Mouse (Mus musculus) midbrain, embryonic 16.5 days (tissue): ENCODE measurements around the gene Gm5294. TPM values are rescaled to one million over a fixed set of nuclear protein-coding genes. Genes with fewer than 3 reads are reported as not detected.

Experiments used
- ATAC-seq: fragments of 200-750 bp; cut with Nextera tagmentation; 2 replicates; pipeline ENCODE4 v1.8.0; 2017; ENCODE audit warnings: moderate TSS enrichment
- H3K27ac ChIP-seq: fragments of 300-500 bp; sonication (generic); 2 replicates; pipeline ENCODE4 v1.5.1; 2014; ENCODE audit warnings: mild to moderate bottlenecking, low read length, mixed read lengths
- H3K27me3 ChIP-seq: fragments of 300-500 bp; sonication (generic); 2 replicates; pipeline ENCODE4 v1.6.1; 2014; ENCODE audit warnings: low read depth, low read length, mixed read lengths; ENCODE audit not compliant: control insufficient read depth, insufficient read depth
- H3K36me3 ChIP-seq: fragments of 300-500 bp; sonication (generic); 2 replicates; pipeline ENCODE4 v1.6.1; 2014; ENCODE audit warnings: mild to moderate bottlenecking, low read length, moderate library complexity, mixed read lengths; ENCODE audit not compliant: control insufficient read depth, insufficient read depth
- H3K4me1 ChIP-seq: fragments of 300-500 bp; sonication (generic); 2 replicates; pipeline ENCODE4 v1.6.1; 2014; ENCODE audit warnings: mild to moderate bottlenecking, low read length, mixed read lengths; ENCODE audit not compliant: control insufficient read depth, insufficient read depth
- H3K4me2 ChIP-seq: fragments of 300-500 bp; sonication (generic); 2 replicates; pipeline ENCODE4 v1.6.1; 2014; ENCODE audit warnings: mild to moderate bottlenecking, low read length, mixed read lengths
- H3K4me3 ChIP-seq: fragments of 300-500 bp; sonication (generic); 2 replicates; pipeline ENCODE4 v1.5.1; 2014; ENCODE audit warnings: low read depth, mild to moderate bottlenecking, low read length, moderate library complexity, mixed read lengths
- H3K9ac ChIP-seq: fragments of 300-500 bp; sonication (generic); 2 replicates; pipeline ENCODE4 v1.6.1; 2014; ENCODE audit warnings: low read depth, low read length, mixed read lengths
- H3K9me3 ChIP-seq: fragments of 300-500 bp; sonication (generic); replicated peaks from 2 replicates; pipeline ENCODE4 v1.6.1; 2014; ENCODE audit warnings: mild to moderate bottlenecking, low read length, mixed read lengths; ENCODE audit not compliant: control insufficient read depth, poor library complexity, severe bottlenecking
- WGBS: fragments of 180-500 bp; shearing (Covaris S2); extraction: QIAGEN DNeasy Blood & Tissue Kit; methylation state at CpG from one replicate; pipeline ENCODE4 v1.1.7; 2014; 5-methylcytosine and 5-hydroxymethylcytosine counted together
- polyA plus RNA-seq: library from polyadenylated mRNA; unstranded; fragments of >200 nt; fragmentation: Nextera tagmentation; extraction: Ambion mirVana; gene quantifications from 2 replicates; pipeline ENCODE4 v1.2.1, GENCODE M21; 2015

Gene Gm5294
- polyA plus RNA-seq, 1 experiment from 2014 or later, result not detected

DNA sequence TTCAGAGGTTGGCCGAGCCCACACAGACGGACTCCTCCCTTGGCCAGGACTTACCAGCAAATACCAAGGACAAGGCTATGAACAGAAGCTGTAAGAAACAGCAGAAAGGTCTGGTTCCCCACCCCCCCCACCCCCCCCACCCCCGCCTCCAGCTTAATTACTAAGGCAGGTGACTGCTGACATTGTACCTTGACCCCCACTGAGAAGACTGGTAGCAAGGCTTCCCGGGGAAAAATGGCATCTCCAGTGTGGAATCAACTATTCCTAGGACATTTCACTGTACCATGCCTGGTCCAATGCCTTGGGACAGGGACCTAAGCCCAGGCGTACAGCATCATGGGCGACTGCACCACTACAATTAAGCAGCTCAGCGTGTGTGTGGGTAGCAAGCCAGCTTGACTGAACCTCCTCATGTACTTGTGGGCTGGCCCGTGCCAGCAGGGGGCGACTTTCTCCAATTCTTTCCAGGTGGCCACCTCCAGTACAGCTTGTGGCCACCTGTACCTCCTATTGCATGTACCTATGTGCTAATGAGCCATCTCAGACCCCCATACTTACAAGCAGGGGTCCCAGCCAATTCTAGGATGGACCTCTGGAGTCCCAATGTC, 37.2 kb downstream of the Gm5294 start:
- H3K36me3 ChIP-seq, result no peaks in the 10 kb centered on the region
- H3K9me3 ChIP-seq, result no peaks in the 10 kb centered on the region
- H3K4me3 ChIP-seq, result no peak overlapping the region
- WGBS, result 31% methylated on average over 9 of the region's 9 CpGs
- no peak overlapping the region for H3K4me2 ChIP-seq
- H3K4me1 ChIP-seq, result no peaks in the 10 kb centered on the region
- H3K27ac ChIP-seq, result no peak overlapping the region
- peak; percentile 68; the same call in 1 of the 2 replicates for ATAC-seq
- H3K9ac ChIP-seq, result no peak overlapping the region
- no peaks in the 10 kb centered on the region for H3K27me3 ChIP-seq

DNA sequence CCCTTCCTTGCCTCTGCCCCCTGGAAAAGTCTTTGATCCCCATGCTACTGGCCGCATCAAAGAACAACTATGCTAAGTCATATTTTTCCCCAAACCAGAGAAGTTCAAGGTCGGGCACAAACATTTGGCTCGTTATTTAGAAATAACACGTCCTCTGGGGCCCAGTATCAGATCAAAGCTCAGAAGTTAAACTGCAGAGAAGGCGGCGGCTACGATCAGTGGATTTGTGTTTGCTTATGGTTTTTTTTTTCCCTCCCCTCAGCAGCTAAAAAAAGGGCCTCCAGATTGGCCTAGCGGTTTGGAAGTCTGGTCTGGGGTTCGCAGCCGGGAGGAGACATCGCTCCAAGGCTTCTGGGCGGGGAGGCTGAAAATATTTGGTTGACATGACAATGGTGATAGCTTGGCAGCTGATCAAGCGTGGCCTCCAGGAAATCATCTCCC, 38.0 kb downstream of the Gm5294 start:
- ATAC-seq, result no peak
- WGBS, result 57% methylated on average over 13 of the region's 13 CpGs
- Histone ChIP-seq H3K4me1 (no peaks in the 10 kb centered on the region), H3K27me3 (no peaks in the 10 kb centered on the region), H3K4me2 (no peak overlapping the region), H3K4me3 (no peak overlapping the region), H3K36me3 (no peaks in the 10 kb centered on the region), H3K9ac (no peak overlapping the region), H3K27ac (no peak overlapping the region), H3K9me3 (no peaks in the 10 kb centered on the region)

DNA sequence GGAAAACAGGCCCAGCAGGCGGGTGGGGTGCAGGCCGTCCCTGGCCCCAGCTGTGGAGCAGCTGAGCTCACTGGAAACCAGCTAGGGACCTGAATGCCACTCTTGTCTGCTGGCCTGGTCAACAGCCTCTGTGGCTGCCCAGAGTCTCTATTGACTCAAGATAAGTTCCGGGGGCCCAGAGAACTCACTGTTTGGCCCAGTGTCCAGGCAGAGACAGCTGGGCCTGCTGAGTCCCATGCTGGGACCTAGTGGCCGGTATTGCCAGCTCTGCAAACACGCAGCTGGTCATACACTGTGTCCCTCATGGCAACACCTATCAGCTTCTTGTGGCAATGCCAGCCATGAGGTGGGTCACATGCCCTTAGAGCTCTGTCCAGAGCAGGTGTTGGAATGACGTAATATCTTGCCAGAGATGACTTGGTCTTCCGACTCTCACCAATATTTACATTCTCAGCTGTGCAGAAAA, 43.8 kb downstream of the Gm5294 start:
- no peaks in the 10 kb centered on the region for H3K9me3 ChIP-seq
- ATAC-seq, result no peak

DNA sequence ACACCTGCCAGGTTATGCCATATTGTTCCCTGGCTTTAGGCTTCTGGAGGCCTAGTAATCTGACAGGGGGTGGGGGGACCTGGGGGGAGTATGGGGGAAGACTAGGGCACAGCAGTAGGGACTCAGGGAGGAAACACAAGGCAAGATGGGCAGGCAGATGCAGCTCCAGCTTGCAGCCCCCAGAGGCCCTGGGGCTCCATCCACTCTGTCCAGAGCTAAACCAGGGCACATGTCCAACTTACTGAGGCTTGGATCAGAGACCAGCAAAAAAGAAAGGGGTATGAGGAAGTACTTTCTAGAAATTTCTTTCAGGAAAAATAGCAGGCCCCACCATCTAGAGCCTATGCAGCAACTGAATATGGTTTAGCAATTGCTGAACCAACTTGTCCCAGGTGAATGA, 44.3 kb downstream of the Gm5294 start:
- Histone ChIP-seq H3K9ac (no peak overlapping the region), H3K4me1 (no peaks in the 10 kb centered on the region), H3K27me3 (no peaks in the 10 kb centered on the region), H3K36me3 (no peaks in the 10 kb centered on the region), H3K9me3 (no peaks in the 10 kb centered on the region), H3K4me3 (no peak overlapping the region), H3K4me2 (no peak overlapping the region), H3K27ac (no peak overlapping the region)
- no peak for ATAC-seq

More for the DNA sequence above, 43.8 kb downstream of the Gm5294 start:
- no peaks in the 10 kb centered on the region for H3K27me3 ChIP-seq
- H3K36me3 ChIP-seq, result no peaks in the 10 kb centered on the region
- 75% methylated on average over 7 of the region's 7 CpGs for WGBS
- H3K4me2 ChIP-seq, result no peak overlapping the region
- H3K9ac ChIP-seq, result no peak overlapping the region
- H3K4me3 ChIP-seq, result no peak overlapping the region
- no peak overlapping the region for H3K27ac ChIP-seq
- H3K4me1 ChIP-seq, result no peaks in the 10 kb centered on the region

DNA sequence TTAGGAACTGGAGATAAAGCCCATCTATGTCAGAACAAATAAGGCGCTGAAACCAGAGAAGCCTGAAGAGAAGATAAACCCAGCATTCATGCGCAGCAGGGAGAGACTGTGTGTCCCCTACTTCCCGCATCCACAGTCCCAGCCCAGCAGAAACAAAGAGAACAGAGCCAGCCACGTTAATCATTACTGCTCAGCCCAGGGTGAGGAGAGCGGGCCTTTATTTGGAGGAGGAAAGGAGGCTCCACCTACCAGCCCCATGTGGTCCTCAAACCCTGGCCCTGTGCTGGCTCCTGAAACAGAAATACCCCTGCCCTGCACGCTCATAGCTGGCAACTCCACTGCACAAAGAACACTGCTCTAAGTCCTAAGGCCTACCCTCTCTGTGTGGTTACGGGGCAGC, 45.0 kb downstream of the Gm5294 start:
- H3K36me3 ChIP-seq, result no peaks in the 10 kb centered on the region
- no peaks in the 10 kb centered on the region for H3K9me3 ChIP-seq
- H3K4me2 ChIP-seq, result no peak overlapping the region
- no peaks in the 10 kb centered on the region for H3K27me3 ChIP-seq
- WGBS, result 51% methylated on average over 7 of the region's 7 CpGs
- ATAC-seq, result no peak
- H3K4me1 ChIP-seq, result no peaks in the 10 kb centered on the region
- H3K4me3 ChIP-seq, result no peak overlapping the region
- H3K9ac ChIP-seq, result no peak overlapping the region
- H3K27ac ChIP-seq, result no peak overlapping the region

DNA sequence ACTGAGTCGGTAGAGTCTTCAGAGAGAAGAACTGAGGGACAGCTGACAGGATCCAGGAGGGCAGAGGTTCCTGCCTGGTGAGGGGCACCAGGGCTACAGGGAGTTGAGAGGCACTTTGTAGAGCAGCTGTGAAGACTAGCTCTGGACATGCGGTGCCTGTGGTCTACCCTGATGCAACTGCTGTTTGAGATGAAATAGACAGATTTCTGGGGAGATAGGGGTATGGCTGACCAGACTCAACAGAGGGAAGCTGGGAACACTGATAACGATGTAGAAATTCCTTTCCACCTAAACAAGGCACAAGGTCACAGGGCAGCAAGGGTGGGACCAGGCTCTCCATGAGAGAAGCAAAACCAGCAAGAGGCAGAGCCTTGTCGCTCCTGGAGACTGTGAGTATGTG, 45.8 kb downstream of the Gm5294 start:
- Histone ChIP-seq H3K27me3 (no peaks in the 10 kb centered on the region), H3K27ac (no peak overlapping the region), H3K4me3 (no peak overlapping the region), H3K9me3 (no peaks in the 10 kb centered on the region), H3K4me2 (no peak overlapping the region), H3K4me1 (no peaks in the 10 kb centered on the region), H3K9ac (no peak overlapping the region), H3K36me3 (no peaks in the 10 kb centered on the region)
- ATAC-seq, result no peak
- WGBS, result 85% methylated on average over 4 of the region's 4 CpGs

Other genes with a start within 250 kb of the Gm5294 start
- 75.8 and 80.6 TPM in 2 replicates for gene Zfp68, start 200.3 kb upstream of the Gm5294 start, polyA plus RNA-seq
- gene A430033K04Rik, start 197.2 kb upstream of the Gm5294 start, polyA plus RNA-seq, result 25.3 and 26.3 TPM in 2 replicates
- gene Fam20c, start 65.6 kb upstream of the Gm5294 start, polyA plus RNA-seq, result 41.9 and 44.7 TPM in 2 replicates
- gene Pdgfa, start 177.3 kb downstream of the Gm5294 start, polyA plus RNA-seq, result 27.0 and 32.2 TPM in 2 replicates